Mouse (Mus musculus): ENCODE results near the gene Fmo1. TPM values are rescaled to one million over a fixed set of nuclear protein-coding genes. Genes with fewer than 3 reads are reported as not detected.
A peak's percentile ranks its signal among the peaks of the same experiment; 100 is the strongest.

The Fmo1 gene
- polyA plus RNA-seq, 1 experiment from 2014 or later = 7.4 TPM

GRCm38 (mm10) chr1:162859996-162860605 is 6.3 kb downstream of the Fmo1 start:
- WGBS (ENCODE audit: insufficient replicate concordance) = 72% methylated on average over 9 of the region's 9 CpGs
- H3K9me3 ChIP-seq (replicated peaks) = no peaks in the 10 kb centered on the region
- H3K4me3 ChIP-seq (replicated peaks) = no peak overlapping the region
- ATAC-seq (ENCODE audit: low read depth) (no peak), DNase-seq (no peak)
- no peak overlapping the region for H3K9ac ChIP-seq
- no peak overlapping the region for H3K27ac ChIP-seq
- H3K27me3 ChIP-seq = no peaks in the 10 kb centered on the region
- no peaks in the 10 kb centered on the region for H3K36me3 ChIP-seq
- H3K4me1 ChIP-seq (replicated peaks) = peaks cover 11% of the 10 kb centered on the region
- no peak overlapping the region for H3K4me2 ChIP-seq

- no peak overlapping the region for H3K27ac ChIP-seq
- H3K9ac ChIP-seq = no peak overlapping the region
- H3K36me3 ChIP-seq = no peaks in the 10 kb centered on the region
- peaks cover 8% of the 10 kb centered on the region; the same call in 1 of the 2 replicates for H3K4me1 ChIP-seq (replicated peaks)
- no peaks in the 10 kb centered on the region for H3K9me3 ChIP-seq (replicated peaks)
- no peak for DNase-seq
- no peak overlapping the region for H3K4me2 ChIP-seq
- no peak overlapping the region for H3K4me3 ChIP-seq (replicated peaks)
- ATAC-seq (ENCODE audit: low read depth) = no peak
- 63% methylated on average over 10 of the region's 10 CpGs for WGBS (ENCODE audit: insufficient replicate concordance)
- H3K27me3 ChIP-seq = no peaks in the 10 kb centered on the region
Observed at GRCm38 (mm10) chr1:162859545-162859976, 6.8 kb downstream of the Fmo1 start.

GRCm38 (mm10) chr1:162858748-162859130 is 7.7 kb downstream of the Fmo1 start:
- Histone ChIP-seq H3K4me3 (replicated peaks) (no peak overlapping the region), H3K4me1 (replicated peaks) (peaks cover 11% of the 10 kb centered on the region), H3K27me3 (no peaks in the 10 kb centered on the region), H3K4me2 (no peak overlapping the region), H3K36me3 (no peaks in the 10 kb centered on the region), H3K27ac (no peak overlapping the region), H3K9me3 (replicated peaks) (no peaks in the 10 kb centered on the region), H3K9ac (no peak overlapping the region)
- DNase-seq (no peak), ATAC-seq (ENCODE audit: low read depth) (no peak)
- 68% methylated on average over 12 of the region's 12 CpGs for WGBS (ENCODE audit: insufficient replicate concordance)

- 73% methylated on average over 18 of the region's 18 CpGs for WGBS (ENCODE audit: insufficient replicate concordance)
- no peaks in the 10 kb centered on the region for H3K36me3 ChIP-seq
- no peak overlapping the region for H3K4me2 ChIP-seq
- H3K4me3 ChIP-seq (replicated peaks) = no peak overlapping the region
- no peak for DNase-seq
- H3K9ac ChIP-seq = no peak overlapping the region
- no peak for ATAC-seq (ENCODE audit: low read depth)
- no peaks in the 10 kb centered on the region for H3K27me3 ChIP-seq
- no peak overlapping the region for H3K27ac ChIP-seq
- H3K4me1 ChIP-seq (replicated peaks) = peaks cover 13% of the 10 kb centered on the region
- no peaks in the 10 kb centered on the region for H3K9me3 ChIP-seq (replicated peaks)
Observed at GRCm38 (mm10) chr1:162857766-162858747, 8.4 kb downstream of the Fmo1 start.

GRCm38 (mm10) chr1:162853812-162854482 is 12.5 kb downstream of the Fmo1 start:
- H3K4me2 ChIP-seq = no peak overlapping the region
- DNase-seq = no peak
- H3K9me3 ChIP-seq (replicated peaks) = no peaks in the 10 kb centered on the region
- WGBS (ENCODE audit: insufficient replicate concordance) = 29% methylated on average over 3 of the region's 3 CpGs
- peaks cover 14% of the 10 kb centered on the region for H3K4me1 ChIP-seq (replicated peaks)
- peak; percentile 78 for ATAC-seq (ENCODE audit: low read depth)
- no peak overlapping the region for H3K9ac ChIP-seq
- H3K27me3 ChIP-seq = no peaks in the 10 kb centered on the region
- no peak overlapping the region for H3K4me3 ChIP-seq (replicated peaks)
- H3K27ac ChIP-seq = no peak overlapping the region
- H3K36me3 ChIP-seq = no peaks in the 10 kb centered on the region

- no peaks in the 10 kb centered on the region for H3K27me3 ChIP-seq
- no peaks in the 10 kb centered on the region for H3K4me1 ChIP-seq (replicated peaks)
- H3K36me3 ChIP-seq = no peaks in the 10 kb centered on the region
- no peak overlapping the region for H3K9ac ChIP-seq
- ATAC-seq (ENCODE audit: low read depth) = no peak
- H3K9me3 ChIP-seq (replicated peaks) = no peaks in the 10 kb centered on the region
- no peak for DNase-seq
- no peak overlapping the region for H3K27ac ChIP-seq
- H3K4me2 ChIP-seq = no peak overlapping the region
- 89% methylated on average over 6 of the region's 6 CpGs for WGBS (ENCODE audit: insufficient replicate concordance)
- no peak overlapping the region for H3K4me3 ChIP-seq (replicated peaks)
Observed at GRCm38 (mm10) chr1:162847554-162847953, 18.9 kb downstream of the Fmo1 start.

GRCm38 (mm10) chr1:162840211-162840610 is 26.2 kb downstream of the Fmo1 start:
- DNase-seq = no peak
- H3K27ac ChIP-seq = no peak overlapping the region

GRCm38 (mm10) chr1:162838976-162839375 is 27.4 kb downstream of the Fmo1 start:
- no peaks in the 10 kb centered on the region for H3K36me3 ChIP-seq
- DNase-seq (no peak), ATAC-seq (ENCODE audit: low read depth) (no peak)
- H3K4me1 ChIP-seq (replicated peaks) = no peaks in the 10 kb centered on the region
- no peak overlapping the region for H3K9ac ChIP-seq
- no peak overlapping the region for H3K27ac ChIP-seq
- no peak overlapping the region for H3K4me2 ChIP-seq
- 71% methylated on average over 6 of the region's 6 CpGs for WGBS (ENCODE audit: insufficient replicate concordance)
- no peak overlapping the region for H3K4me3 ChIP-seq (replicated peaks)
- H3K9me3 ChIP-seq (replicated peaks) = no peaks in the 10 kb centered on the region
- H3K27me3 ChIP-seq = no peaks in the 10 kb centered on the region

More at GRCm38 (mm10) chr1:162840211-162840610, 26.2 kb downstream of the Fmo1 start:
- Histone ChIP-seq H3K4me3 (replicated peaks) (no peak overlapping the region), H3K9ac (no peak overlapping the region), H3K36me3 (no peaks in the 10 kb centered on the region), H3K9me3 (replicated peaks) (no peaks in the 10 kb centered on the region), H3K27me3 (no peaks in the 10 kb centered on the region), H3K4me1 (replicated peaks) (no peaks in the 10 kb centered on the region), H3K4me2 (no peak overlapping the region)
- no peak for ATAC-seq (ENCODE audit: low read depth)
- 78% methylated on average over 9 of the region's 9 CpGs for WGBS (ENCODE audit: insufficient replicate concordance)

- WGBS (ENCODE audit: insufficient replicate concordance) = 63% methylated on average over 5 of the region's 5 CpGs
- Histone ChIP-seq H3K4me3 (replicated peaks) (no peak overlapping the region), H3K27me3 (no peaks in the 10 kb centered on the region), H3K36me3 (no peaks in the 10 kb centered on the region), H3K9ac (no peak overlapping the region), H3K9me3 (replicated peaks) (no peaks in the 10 kb centered on the region), H3K4me2 (no peak overlapping the region), H3K27ac (no peak overlapping the region), H3K4me1 (replicated peaks) (no peaks in the 10 kb centered on the region)
- no peak for DNase-seq
- ATAC-seq (ENCODE audit: low read depth) = no peak
Observed at GRCm38 (mm10) chr1:162834342-162834741, 32.1 kb downstream of the Fmo1 start.

- Histone ChIP-seq H3K27ac (no peak overlapping the region), H3K9ac (no peak overlapping the region), H3K9me3 (replicated peaks) (no peaks in the 10 kb centered on the region), H3K4me1 (replicated peaks) (no peaks in the 10 kb centered on the region), H3K27me3 (no peaks in the 10 kb centered on the region), H3K36me3 (no peaks in the 10 kb centered on the region), H3K4me2 (no peak overlapping the region), H3K4me3 (replicated peaks) (no peak overlapping the region)
- DNase-seq (no peak), ATAC-seq (ENCODE audit: low read depth) (no peak)
- 51% methylated on average over 5 of the region's 5 CpGs for whole genome bisulfite sequencing (ENCODE audit: insufficient replicate concordance)
Observed at GRCm38 (mm10) chr1:162832574-162832953, 33.8 kb downstream of the Fmo1 start.

- no peaks in the 10 kb centered on the region for H3K4me1 ChIP-seq (replicated peaks)
- no peak for ATAC-seq (ENCODE audit: low read depth)
- 37% methylated on average over 5 of the region's 5 CpGs for WGBS (ENCODE audit: insufficient replicate concordance)
Observed at GRCm38 (mm10) chr1:162831838-162832573, 34.4 kb downstream of the Fmo1 start.

More at GRCm38 (mm10) chr1:162831838-162832573, 34.4 kb downstream of the Fmo1 start:
- Histone ChIP-seq H3K4me3 (replicated peaks) (no peak overlapping the region), H3K27me3 (no peaks in the 10 kb centered on the region), H3K9me3 (replicated peaks) (no peaks in the 10 kb centered on the region), H3K9ac (no peak overlapping the region), H3K4me2 (no peak overlapping the region), H3K27ac (no peak overlapping the region), H3K36me3 (no peaks in the 10 kb centered on the region)
- no peak for DNase-seq
